Mouse (Mus musculus) kidney, embryonic 16.5 days (tissue): ENCODE results near the gene Slc7a10. TPM values are rescaled to one million over a fixed set of nuclear protein-coding genes. Genes with fewer than 3 reads are reported as not detected.

Source experiments
- ATAC-seq: fragments of 200-750 bp; cut with Nextera tagmentation; 2 replicates; pipeline ENCODE4 v1.8.0; 2017; ENCODE audit warnings: moderate TSS enrichment; ENCODE audit not compliant: low FRiP score, low TSS enrichment
- H3K27ac ChIP-seq: fragments of 300-500 bp; sonication (generic); 2 replicates; pipeline ENCODE4 v1.5.1; 2014; ENCODE audit warnings: low read length
- H3K27me3 ChIP-seq: fragments of 300-500 bp; sonication (generic); 2 replicates; pipeline ENCODE4 v1.6.1; 2014; ENCODE audit warnings: low read length, control low read depth, mixed read lengths; ENCODE audit not compliant: insufficient read depth
- H3K36me3 ChIP-seq: fragments of 300-500 bp; sonication (generic); 2 replicates; pipeline ENCODE4 v1.6.1; 2014; ENCODE audit warnings: low read length, control low read depth, mixed read lengths; ENCODE audit not compliant: insufficient read depth
- H3K4me1 ChIP-seq: fragments of 300-500 bp; sonication (generic); 2 replicates; pipeline ENCODE4 v1.6.1; 2014; ENCODE audit warnings: low read length, control low read depth, mixed read lengths; ENCODE audit not compliant: insufficient read depth
- H3K4me2 ChIP-seq: fragments of 300-500 bp; sonication (generic); replicated peaks from 2 replicates; pipeline ENCODE4 v1.6.1; 2014; ENCODE audit warnings: low read depth, low read length
- H3K4me3 ChIP-seq: fragments of 300-500 bp; sonication (generic); 2 replicates; pipeline ENCODE4 v1.5.1; 2014; ENCODE audit warnings: mild to moderate bottlenecking, low read length
- H3K9ac ChIP-seq: fragments of 300-500 bp; sonication (generic); replicated peaks from 2 replicates; pipeline ENCODE4 v1.6.1; 2014; ENCODE audit warnings: low read length
- H3K9me3 ChIP-seq: fragments of 300-500 bp; sonication (generic); 2 replicates; pipeline ENCODE4 v1.6.1; 2016; ENCODE audit warnings: low read length, control low read depth
- WGBS: fragments of 180-500 bp; shearing (Covaris S2); extraction: QIAGEN DNeasy Blood & Tissue Kit; methylation state at CpG from one replicate; pipeline ENCODE4 v1.1.7; 2014; 5-methylcytosine and 5-hydroxymethylcytosine counted together
- polyA plus RNA-seq: library from polyadenylated mRNA; unstranded; fragments of >200 nt; fragmentation: Nextera tagmentation; extraction: Ambion mirVana; gene quantifications from 2 replicates; pipeline ENCODE4 v1.2.1, GENCODE M21; 2015

The Slc7a10 gene
- polyA plus RNA-seq, 1 experiment from 2014 or later, result 2.2 TPM

- no peak overlapping the region for H3K27ac ChIP-seq
- ATAC-seq, result no peak
- 62% methylated on average over 2 of the region's 2 CpGs for WGBS
- no peak overlapping the region for H3K4me3 ChIP-seq
- no peaks in the 10 kb centered on the region for H3K9me3 ChIP-seq
- no peak overlapping the region for H3K9ac ChIP-seq
- H3K27me3 ChIP-seq, result no peaks in the 10 kb centered on the region
- H3K4me2 ChIP-seq, result no peak overlapping the region
- peaks cover 14% of the 10 kb centered on the region for H3K36me3 ChIP-seq
- H3K4me1 ChIP-seq, result no peaks in the 10 kb centered on the region
These were observed 10.8 kb downstream of the Slc7a10 start for GRCm38 (mm10) chr7:35197022-35197421.

DNA sequence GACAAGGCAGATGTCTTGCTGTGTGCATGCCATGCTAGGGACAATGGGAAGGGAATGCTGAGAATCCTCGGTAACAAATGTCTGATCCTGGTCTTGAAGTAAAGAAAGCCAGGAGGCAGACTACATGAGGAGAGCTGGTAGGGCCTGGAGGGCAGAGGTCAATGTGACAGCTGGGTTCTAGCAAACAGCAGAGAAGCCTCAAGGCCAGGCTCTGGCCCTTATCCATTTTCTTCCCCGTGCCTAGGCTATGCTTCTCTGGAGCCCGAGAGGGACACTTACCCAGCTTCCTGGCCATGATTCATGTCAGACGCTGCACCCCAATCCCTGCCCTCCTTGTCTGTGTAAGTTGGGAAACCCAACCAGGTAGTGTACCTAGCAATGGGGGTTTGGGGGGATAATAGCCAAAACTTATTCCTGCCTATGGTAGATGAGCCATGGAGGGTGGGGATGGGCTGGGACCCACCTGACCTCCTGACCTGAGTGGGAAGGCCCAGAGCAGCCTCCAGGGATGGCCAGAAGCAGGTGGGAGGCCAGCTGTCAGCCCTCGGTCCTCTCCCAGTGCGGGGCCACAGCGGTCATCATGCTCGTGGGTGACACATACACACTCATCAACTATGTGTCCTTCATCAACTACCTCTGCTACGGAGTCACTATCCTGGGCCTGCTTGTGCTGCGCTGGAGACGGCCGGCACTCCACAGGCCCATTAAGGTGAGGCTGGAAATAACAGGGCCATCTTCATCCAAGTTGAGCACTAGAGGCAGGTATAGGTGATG is 13.0 kb downstream of the Slc7a10 start:
- Histone ChIP-seq H3K27me3 (no peaks in the 10 kb centered on the region), H3K4me1 (no peaks in the 10 kb centered on the region), H3K4me3 (no peak overlapping the region), H3K9me3 (no peaks in the 10 kb centered on the region), H3K27ac (no peak overlapping the region), H3K36me3 (peaks cover 33% of the 10 kb centered on the region), H3K4me2 (no peak overlapping the region), H3K9ac (no peak overlapping the region)
- ATAC-seq, result no peak
- WGBS, result 85% methylated on average over 12 of the region's 12 CpGs

DNA sequence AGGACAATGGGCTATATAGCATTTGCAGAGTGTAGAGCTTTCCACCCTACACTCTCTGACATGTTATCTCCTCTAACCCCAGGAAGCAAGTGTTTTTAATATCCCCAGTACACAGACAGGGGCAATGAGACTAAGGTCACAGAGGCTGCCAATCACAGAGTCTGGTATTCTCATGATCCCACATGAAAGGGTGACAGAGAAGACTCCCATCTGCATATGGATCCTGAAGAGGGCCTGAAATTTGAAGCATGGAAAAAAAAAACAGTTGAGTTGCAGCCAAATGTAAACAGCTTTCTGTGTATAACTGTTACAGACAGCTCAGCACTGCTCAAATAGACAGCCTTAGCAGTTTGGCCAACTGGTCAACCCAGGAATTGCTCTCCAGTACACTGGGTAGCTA is 13.6 kb downstream of the Slc7a10 start:
- Histone ChIP-seq H3K27ac (no peak overlapping the region), H3K9me3 (no peaks in the 10 kb centered on the region), H3K9ac (no peak overlapping the region), H3K4me3 (no peak overlapping the region), H3K36me3 (peaks cover 34% of the 10 kb centered on the region), H3K4me1 (no peaks in the 10 kb centered on the region), H3K27me3 (no peaks in the 10 kb centered on the region), H3K4me2 (no peak overlapping the region)
- no peak for ATAC-seq

- 92% methylated on average over 4 of the region's 4 CpGs for WGBS
- Histone ChIP-seq H3K4me2 (no peak overlapping the region), H3K9me3 (no peaks in the 10 kb centered on the region), H3K4me1 (peaks cover 11% of the 10 kb centered on the region), H3K9ac (no peak overlapping the region), H3K36me3 (peaks cover 6% of the 10 kb centered on the region; the same call in 1 of the 2 replicates), H3K27ac (no peak overlapping the region), H3K27me3 (peaks cover 6% of the 10 kb centered on the region; the same call in 1 of the 2 replicates), H3K4me3 (no peak overlapping the region)
- ATAC-seq, result no peak
These were observed 25.6 kb downstream of the Slc7a10 start for GRCm38 (mm10) chr7:35211791-35212190.

- Histone ChIP-seq H3K4me1 (peaks cover 11% of the 10 kb centered on the region), H3K36me3 (peaks cover 6% of the 10 kb centered on the region; the same call in 1 of the 2 replicates), H3K27ac (peak overlapping the region; percentile 65; the same call in 1 of the 2 replicates), H3K4me2 (peak overlapping the region; percentile 93), H3K9ac (peak overlapping the region; percentile 82), H3K9me3 (no peaks in the 10 kb centered on the region), H3K4me3 (peak overlapping the region; percentile 71), H3K27me3 (peaks cover 6% of the 10 kb centered on the region; the same call in 1 of the 2 replicates)
- ATAC-seq, result peak; percentile 67
- WGBS, result under 1% methylated on average over 62 of the region's 79 CpGs
These were observed 28.4 kb downstream of the Slc7a10 start for GRCm38 (mm10) chr7:35214442-35215222.

GRCm38 (mm10) chr7:35215225-35215624 is 29.0 kb downstream of the Slc7a10 start, which contains the start of gene Lrp3:
Gene Lrp3 (minus strand): TSS chr7:35215498.
- Histone ChIP-seq H3K4me3 (peak within 1 kb of the TSS; percentile 71), H3K27ac (peak within 1 kb of the TSS; percentile 65; the same call in 1 of the 2 replicates), H3K9me3 (no peaks in the 10 kb centered on the region), H3K27me3 (peaks cover 6% of the 10 kb centered on the region; the same call in 1 of the 2 replicates), H3K4me2 (peak within 1 kb of the TSS; percentile 93), H3K9ac (peak within 1 kb of the TSS; percentile 82), H3K36me3 (peaks cover 6% of the 10 kb centered on the region; the same call in 1 of the 2 replicates), H3K4me1 (peaks cover 11% of the 10 kb centered on the region)
- peak; percentile 92 for ATAC-seq
- under 1% methylated on average over 46 of the region's 53 CpGs for WGBS

DNA sequence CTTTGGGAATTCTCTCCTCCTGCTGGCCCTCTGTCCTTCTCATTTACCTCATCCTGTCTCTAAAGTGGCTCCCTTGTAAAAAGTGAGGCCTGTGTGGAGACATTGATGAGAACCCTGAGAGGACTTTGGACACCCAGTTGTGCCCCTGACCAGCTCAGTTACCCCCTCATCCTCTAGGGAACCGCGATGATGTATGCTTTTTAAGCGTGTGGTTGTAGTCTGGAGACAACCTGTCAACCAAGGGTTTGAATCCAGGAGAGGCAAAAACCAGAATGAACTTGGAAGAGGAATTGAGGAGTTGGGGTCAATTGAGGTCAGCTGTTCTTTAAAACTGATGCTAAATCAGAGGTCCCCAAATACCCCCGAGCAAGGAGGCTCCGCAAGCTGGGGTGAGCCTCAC is 29.5 kb downstream of the Slc7a10 start:
- peak overlapping the region; percentile 93 for H3K4me2 ChIP-seq
- H3K27me3 ChIP-seq, result peaks cover 6% of the 10 kb centered on the region; the same call in 1 of the 2 replicates
- no peaks in the 10 kb centered on the region for H3K9me3 ChIP-seq
- ATAC-seq, result no peak
- peaks cover 4% of the 10 kb centered on the region; the same call in 1 of the 2 replicates for H3K36me3 ChIP-seq
- H3K4me1 ChIP-seq, result peaks cover 11% of the 10 kb centered on the region
- peak overlapping the region; percentile 82; the same call in 1 of the 2 replicates for H3K9ac ChIP-seq
- H3K27ac ChIP-seq, result no peak overlapping the region
- H3K4me3 ChIP-seq, result peak overlapping the region; percentile 71
- WGBS, result 46% methylated on average over 5 of the region's 5 CpGs

DNA sequence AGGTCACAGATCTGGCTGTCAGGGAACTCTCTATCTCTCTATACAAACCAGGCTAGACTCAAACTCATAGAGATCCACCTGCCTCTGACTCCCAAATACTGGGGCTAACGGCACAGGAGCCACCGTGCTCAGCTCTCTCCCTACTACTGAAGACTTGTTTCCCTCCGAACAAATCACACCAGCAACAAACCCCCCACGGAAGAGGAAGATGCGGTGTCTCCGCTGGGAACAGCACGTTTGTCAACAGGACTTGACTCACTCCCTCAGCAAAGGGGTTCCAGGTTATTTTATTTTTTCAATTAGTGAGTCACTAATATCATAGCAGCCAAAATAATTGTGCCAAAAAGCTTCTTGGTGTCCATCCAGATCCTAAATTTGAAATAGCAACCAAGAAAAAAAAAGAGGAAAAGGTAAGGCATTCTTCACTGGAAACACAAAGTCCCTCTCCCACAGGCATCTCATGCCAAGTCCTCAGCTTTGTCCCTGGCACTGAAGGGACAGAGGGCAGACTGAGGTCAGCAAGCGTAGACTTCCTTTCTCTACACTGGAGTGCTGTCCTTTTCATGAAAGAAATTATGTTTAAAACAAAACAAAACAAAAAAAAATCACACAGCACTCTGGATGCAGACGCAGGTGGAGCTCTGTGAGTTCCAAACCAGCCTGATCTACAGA is 34.6 kb downstream of the Slc7a10 start:
- H3K27ac ChIP-seq, result no peak overlapping the region
- H3K4me3 ChIP-seq, result no peak overlapping the region
- no peak overlapping the region for H3K4me2 ChIP-seq
- H3K9me3 ChIP-seq, result no peaks in the 10 kb centered on the region
- H3K36me3 ChIP-seq, result no peaks in the 10 kb centered on the region
- H3K4me1 ChIP-seq, result no peaks in the 10 kb centered on the region
- no peak for ATAC-seq
- peaks cover 3% of the 10 kb centered on the region; the same call in 1 of the 2 replicates for H3K27me3 ChIP-seq
- no peak overlapping the region for H3K9ac ChIP-seq
- WGBS, result 74% methylated on average over 9 of the region's 9 CpGs

GRCm38 (mm10) chr7:35230333-35230732 is 44.1 kb downstream of the Slc7a10 start:
- Histone ChIP-seq H3K4me3 (no peak overlapping the region), H3K27ac (no peak overlapping the region), H3K36me3 (no peaks in the 10 kb centered on the region), H3K9ac (no peak overlapping the region), H3K4me2 (no peak overlapping the region), H3K27me3 (no peaks in the 10 kb centered on the region), H3K9me3 (peaks cover 4% of the 10 kb centered on the region; the same call in 1 of the 2 replicates), H3K4me1 (peaks cover 7% of the 10 kb centered on the region)
- no peak for ATAC-seq
- 70% methylated on average over 3 of the region's 3 CpGs for WGBS
